Mouse (Mus musculus) c-Kit-negative CD71-positive TER-119-positive erythroid progenitor cells, embryonic 14.5 days (primary cell): ENCODE data around the gene Ppif.

ENCODE experiments used
- DNase-seq: peaks from one replicate; pipeline ENCODE4 v3.0.0-alpha.2; 2013; ENCODE audit warnings: low read depth, low spot score

The Ppif gene

DNA sequence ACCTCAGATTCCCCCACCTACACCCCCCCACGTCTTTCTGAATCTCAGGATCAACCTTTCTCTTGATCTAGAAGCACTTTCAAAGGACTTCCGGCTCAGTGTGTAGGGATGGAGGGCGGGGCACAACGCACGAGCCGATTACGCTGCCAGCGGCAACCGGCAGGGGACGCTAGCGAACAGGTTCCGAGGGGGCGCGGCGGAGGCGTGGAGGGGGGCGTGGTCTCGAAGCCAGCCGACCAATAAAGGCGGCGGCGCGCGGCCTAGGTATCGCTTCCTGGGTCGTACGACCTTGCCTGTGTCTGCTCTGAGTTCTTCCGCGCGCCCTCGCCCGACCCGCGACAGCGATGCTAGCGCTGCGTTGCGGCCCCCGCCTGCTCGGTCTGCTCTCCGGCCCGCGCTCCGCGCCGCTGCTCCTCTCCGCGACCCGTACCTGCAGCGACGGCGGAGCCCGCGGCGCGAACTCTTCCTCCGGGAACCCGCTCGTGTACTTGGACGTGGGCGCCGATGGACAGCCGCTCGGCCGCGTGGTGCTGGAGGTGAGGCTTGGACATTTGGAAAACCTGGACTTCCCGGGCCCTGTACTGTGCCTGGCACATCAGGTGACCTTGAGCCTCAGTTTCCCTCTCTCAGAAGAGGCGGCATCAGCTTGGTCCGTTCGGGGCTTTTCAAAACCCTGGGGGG, at the start of gene Ppif:
Gene Ppif, plus strand, starts transcription at position 267 of the 681 bp plus-strand sequence.
- DNase-seq = peak; percentile 81

DNA sequence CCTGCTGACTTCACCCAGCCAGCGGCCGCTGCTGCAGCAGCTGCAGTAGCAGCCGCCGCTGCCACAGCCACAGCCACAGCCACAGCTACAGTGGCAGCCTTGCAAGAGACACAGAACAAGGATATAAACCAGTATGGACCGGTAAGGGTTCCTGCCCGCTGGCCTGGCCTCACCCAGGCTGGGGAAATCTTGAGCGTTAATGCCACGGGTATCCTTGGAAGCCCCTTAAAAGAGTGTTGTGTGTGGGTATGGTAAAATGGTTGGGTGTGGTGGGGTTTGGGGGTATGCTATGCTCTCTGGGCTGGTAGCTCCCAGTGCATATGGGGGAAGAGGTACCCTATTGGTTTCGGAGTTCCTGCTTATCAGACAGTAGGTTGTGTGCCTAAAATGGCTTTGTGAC, 48.2 kb upstream of the Ppif start:
- no peak for DNase-seq

- DNase-seq = peak; percentile 21
Measured at GRCm38 (mm10) chr14:25646161-25646621, 47.8 kb upstream of the Ppif start.

- no peak for DNase-seq
Measured at GRCm38 (mm10) chr14:25651131-25651530, 42.8 kb upstream of the Ppif start.

- no peak for DNase-seq
Measured at GRCm38 (mm10) chr14:25651905-25652304, 42.0 kb upstream of the Ppif start.

DNA sequence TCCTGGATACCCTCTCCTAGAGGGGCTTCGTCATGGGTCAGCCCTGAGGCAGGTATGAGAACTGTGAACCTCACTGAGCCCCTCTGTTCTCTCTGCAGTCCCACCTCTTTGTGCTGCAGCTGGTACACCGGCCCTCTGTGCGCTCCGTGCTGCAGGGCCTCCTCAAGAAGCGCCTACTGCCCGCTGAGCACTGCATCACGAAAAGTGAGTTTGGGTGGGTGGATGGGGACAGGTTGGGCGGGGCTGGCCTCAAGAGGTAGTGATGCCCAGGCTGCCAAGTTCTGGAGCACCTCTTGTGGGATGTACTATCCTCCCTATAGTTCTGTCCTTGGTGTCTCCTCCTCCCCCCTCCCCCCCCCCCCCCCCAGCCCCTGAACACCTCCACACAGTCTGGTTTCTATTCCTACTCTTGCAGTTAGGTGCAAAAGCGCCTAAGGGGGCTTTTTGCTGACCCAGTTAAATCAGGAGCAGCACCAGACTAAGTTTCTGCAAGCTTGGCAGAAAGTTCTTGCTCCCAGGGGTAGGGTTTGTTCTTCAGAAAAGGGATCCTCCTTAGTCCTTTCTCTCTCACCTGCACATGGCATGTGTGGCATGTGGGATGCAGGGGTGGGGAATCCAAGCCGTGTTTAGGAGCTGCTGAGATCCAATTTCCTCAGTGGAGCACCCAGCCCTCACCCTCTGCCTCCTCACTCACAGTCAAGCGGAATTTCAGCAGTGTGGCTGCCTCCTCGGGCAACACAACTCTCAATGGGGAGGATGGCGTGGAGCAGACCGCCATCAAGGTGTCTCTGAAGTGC, 39.4 kb upstream of the Ppif start:
- DNase-seq = no peak

DNA sequence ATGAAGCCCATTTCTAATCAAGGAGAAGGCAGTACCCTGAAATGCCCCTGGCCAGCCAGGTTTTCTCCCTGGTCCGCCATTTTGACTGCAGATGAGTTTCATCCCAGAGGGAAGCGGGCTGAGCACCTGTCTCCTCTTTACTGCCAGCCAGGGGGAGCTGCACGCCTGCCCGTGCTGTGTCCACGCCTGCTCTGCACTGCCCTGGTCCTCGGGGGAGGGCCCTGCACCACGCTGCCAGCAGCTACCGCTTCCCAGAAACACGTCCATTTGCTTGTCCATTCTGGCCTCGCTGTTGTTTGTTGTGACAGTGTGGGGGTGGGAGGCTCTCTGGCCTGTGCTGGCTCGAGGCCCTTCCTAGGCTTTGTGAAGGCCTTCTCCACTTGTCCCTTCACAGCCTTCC, 33.3 kb upstream of the Ppif start:
- no peak for DNase-seq

DNA sequence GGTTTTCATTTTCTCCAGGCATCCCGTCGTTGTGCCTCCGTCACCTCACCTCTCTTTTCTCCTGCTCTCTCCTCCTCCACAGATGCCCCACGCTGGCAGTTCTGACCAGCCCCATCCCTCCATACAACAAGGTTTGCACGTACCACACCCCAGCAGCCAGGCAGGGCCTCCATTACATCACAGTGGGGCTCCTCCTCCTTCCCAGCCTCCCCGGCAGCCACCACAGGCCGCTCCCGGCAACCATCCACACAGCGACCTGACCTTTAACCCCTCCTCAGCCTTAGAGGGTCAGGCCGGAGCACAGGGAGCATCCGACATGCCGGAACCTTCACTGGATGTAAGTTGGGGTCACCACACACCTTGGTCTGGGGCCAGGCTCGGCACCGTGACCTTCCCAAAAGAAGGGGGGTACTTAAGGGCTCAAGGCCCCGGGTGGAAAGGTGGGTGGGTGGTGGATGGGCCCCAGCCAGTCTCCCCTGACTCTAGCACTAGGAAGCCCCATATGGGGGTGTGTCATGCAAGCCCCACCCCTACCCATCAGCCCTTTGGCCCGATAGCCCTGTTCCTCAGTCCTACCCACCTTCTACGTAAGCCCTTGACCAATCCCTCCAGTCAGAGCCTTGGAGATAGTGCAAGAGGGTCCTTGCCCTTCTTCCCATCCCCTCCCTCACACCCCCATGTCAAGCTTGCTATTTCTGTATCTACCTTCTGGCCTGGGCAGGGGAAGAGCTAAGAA, 32.6 kb upstream of the Ppif start:
- DNase-seq = no peak

GRCm38 (mm10) chr14:25663649-25664309, 30.2 kb upstream of the Ppif start:
- DNase-seq = no peak

DNA sequence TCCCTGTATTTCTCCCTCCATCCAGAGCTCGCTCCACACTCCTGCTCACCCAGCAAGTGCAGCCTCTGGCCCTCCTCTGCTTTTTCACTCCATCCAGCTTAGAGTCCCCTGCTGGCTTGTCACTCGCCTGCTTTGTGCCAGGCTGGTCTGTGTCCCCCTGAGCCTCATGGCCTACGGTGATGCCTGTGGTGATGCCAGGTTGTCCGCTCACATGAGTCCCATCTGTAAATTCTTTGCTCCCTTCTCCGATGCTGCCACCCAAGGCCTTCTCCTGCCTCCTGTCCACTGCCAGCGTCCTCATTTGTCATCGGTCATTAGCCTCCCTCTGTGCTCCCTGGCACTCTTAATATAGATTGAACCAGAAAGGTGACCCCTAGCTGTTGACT, 29.7 kb upstream of the Ppif start:
- no peak for DNase-seq

DNA sequence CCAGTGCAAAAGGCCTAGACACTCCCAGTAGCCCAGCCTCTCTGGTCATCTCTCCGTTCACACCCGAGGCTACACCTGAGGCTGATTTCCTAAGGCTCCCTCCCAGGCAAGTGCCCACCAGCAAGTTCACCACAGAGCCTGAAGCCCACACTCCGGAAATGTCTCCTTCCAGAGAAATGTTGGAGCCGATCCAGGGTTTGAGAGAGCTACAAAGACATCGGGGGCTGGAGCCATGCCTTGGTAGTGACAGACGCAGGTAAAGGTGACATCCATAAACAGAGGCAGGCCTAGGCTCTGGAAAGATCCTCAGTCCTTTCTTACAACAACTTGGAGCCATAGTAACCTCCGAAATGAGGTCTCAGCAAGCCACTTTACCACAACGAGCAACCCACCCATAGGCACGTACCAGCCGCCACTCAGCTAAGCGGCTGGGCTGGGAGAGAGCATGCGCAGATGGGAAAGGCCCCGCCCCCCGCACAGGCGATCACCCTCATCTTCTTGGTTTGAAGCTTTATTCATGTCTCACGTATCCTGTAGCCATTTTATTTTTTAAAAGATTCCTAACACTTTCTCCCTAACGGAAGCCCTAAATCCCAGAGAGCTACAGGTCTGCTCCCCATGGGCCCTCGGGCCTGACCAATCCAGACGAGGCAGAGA, 28.5 kb upstream of the Ppif start:
- DNase-seq = no peak

DNA sequence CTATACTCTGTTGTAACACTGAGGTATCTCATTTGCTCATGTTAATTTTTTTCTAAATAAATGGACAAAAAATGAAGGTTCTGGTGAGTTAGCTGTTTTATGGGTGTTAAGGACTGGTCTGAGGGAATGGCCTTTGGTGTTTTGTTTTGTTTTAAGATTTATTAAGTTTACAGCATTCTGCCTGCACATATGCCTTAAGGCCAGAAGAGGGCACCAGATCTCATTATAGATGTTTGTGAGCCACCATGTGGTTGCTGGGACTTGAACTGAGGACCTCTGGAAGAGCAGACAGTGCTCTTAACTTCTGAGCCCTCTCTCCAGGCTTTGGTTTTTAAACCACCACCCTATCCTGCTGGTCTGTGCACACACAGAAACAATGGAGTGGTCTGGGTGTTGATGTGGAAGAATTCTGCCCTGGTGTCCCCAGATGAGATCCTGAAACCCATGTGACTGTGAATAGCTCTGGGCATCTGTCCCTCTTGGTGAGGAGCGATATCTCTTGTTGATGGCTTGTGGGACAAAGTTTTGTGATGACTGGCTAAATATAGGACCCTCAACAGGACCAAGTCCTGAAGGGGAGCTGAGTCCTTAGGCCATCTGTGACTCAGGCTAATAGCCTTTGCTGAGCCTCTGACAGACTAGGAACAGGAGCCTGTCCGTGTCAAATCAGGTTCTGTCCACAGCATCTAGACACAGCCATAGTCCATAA, 27.1 kb upstream of the Ppif start:
- no peak for DNase-seq

DNA sequence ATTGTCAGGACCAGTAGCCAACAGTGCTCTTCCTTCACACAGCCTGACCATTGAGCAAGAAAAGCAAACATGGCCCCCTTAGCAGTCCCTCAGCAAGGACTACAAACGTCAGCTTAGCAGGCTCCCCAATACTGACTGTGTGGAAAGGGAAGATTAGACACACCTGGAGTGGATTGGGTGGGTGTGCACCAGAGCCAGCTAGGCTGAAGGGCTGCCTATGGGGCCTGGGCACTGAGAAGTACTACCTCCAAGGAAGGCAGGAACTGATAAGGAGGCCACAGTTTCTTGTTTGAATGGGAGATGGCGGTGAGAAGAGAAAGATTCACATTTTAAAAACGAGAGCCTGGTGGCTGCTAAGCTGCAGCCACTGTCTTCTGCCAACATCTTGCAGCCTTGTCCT, 26.4 kb upstream of the Ppif start:
- no peak for DNase-seq

DNA sequence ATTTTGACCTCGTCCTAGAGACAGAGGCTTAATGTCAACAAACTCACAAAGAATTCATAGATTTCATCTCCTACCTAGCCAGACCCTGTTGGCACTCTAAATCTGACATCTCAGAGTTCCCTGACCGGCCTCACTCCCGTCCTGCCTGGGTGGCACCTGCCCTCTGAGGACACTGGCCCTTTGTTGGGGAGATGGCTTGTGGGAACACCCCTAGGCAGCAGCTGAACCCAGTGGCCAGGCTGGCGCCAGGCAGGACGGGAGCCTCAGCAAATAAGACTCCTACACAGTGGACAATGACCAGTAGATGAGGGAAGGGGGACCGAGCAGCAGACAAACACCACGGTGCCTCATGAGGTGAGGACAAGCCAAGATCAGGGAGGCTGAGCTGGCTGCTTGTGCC, 14.3 kb upstream of the Ppif start:
- DNase-seq = no peak

GRCm38 (mm10) chr14:25682020-25682419, 11.9 kb upstream of the Ppif start:
- no peak for DNase-seq

GRCm38 (mm10) chr14:25686216-25686945, 7.6 kb upstream of the Ppif start:
- no peak for DNase-seq

DNA sequence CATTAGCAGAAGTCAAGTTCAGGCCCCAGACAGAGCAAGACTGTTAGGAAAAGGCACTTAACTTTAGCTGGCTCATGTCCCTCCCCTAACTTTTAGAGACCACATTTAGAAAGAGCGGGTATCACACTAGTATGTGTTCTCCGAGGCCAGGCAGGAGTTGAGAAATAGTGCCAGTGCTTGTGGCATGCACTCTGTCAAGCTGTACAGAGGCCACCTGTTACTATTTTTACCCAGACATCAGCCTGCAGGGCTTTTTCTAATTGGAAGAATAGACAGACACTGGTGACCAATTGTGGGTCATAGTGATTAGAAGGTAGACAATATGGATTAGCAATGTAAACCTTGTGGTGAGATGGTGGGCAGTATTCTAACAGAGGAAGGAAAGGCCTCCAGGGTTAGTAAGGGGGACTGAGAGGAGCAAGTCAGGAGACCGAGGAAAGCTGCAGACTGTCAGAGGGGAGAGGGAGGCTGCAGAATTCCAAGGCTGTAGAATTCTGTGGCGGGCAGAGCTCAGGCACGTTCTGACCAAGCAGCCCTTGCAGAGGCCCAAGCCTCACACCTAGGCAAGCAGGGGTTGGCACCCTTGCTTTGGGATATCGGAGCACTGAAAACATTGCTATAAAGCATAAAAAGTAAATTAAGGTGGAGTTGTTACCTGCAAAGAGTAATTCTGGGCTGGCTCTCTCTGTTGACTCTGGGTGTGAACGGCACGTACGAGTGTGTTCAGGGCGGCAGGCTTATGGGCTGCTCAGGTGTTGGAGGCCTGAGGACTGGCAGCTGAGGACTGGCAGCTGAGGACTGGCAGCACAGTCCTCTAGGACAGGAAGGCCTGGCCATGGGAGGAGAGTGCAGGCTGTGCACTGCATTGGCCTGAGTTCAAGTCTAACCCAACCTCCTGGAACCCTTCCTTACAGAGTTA, 6.7 kb upstream of the Ppif start:
- DNase-seq = no peak

GRCm38 (mm10) chr14:25693271-25693887, 575 bp upstream of the Ppif start:
- DNase-seq = no peak

- DNase-seq = peak; percentile 6
Measured at GRCm38 (mm10) chr14:25694569-25694897, 579 bp downstream of the Ppif start.
